Mouse (Mus musculus): Measurements from ENCODE around the gene Fgf18. TPM values are rescaled to one million over a fixed set of nuclear protein-coding genes. Genes with fewer than 3 reads are reported as not detected.
A peak's percentile ranks its signal among the peaks of the same experiment; 100 is the strongest.

Gene Fgf18
- polyA plus RNA-seq, 1 experiment from 2014 or later: 0.56 TPM

GRCm38 (mm10) chr11:33097855-33098254 lies 49.3 kb downstream of the Fgf18 start:
- ATAC-seq (replicated peaks; ENCODE audit: low FRiP score): no peak
- 48% methylated on average over 8 of the region's 8 CpGs for WGBS

GRCm38 (mm10) chr11:33089856-33090255 lies 57.3 kb downstream of the Fgf18 start:
- WGBS: 76% methylated on average over 6 of the region's 6 CpGs
- DNase-seq (ENCODE audit: low spot score): no peak
- no peak for ATAC-seq (replicated peaks; ENCODE audit: low FRiP score)
- no peaks in the 10 kb centered on the region for H3K27me3 ChIP-seq (replicated peaks; ENCODE audit: control insufficient read depth, insufficient read depth, low read length)
- no peak overlapping the region for H3K4me3 ChIP-seq (ENCODE audit: low read depth, low read length)
- no peaks in the 10 kb centered on the region for H3K36me3 ChIP-seq (ENCODE audit: control insufficient read depth, insufficient read depth, low read length)
- H3K27ac ChIP-seq (ENCODE audit: low read depth, low read length): no peak overlapping the region
- H3K9ac ChIP-seq (ENCODE audit: low read depth, low read length): no peak overlapping the region
- H3K4me2 ChIP-seq: no peak overlapping the region
- no peaks in the 10 kb centered on the region for H3K4me1 ChIP-seq (replicated peaks; ENCODE audit: control insufficient read depth, insufficient read depth, low read length)
- H3K9me3 ChIP-seq (ENCODE audit: control insufficient read depth, low read length): no peaks in the 10 kb centered on the region

More at GRCm38 (mm10) chr11:33097855-33098254, 49.3 kb downstream of the Fgf18 start:
- Histone ChIP-seq H3K27me3 (replicated peaks; ENCODE audit: control insufficient read depth, insufficient read depth, low read length) (no peaks in the 10 kb centered on the region), H3K4me3 (ENCODE audit: low read depth, low read length) (no peak overlapping the region), H3K27ac (ENCODE audit: low read depth, low read length) (no peak overlapping the region), H3K4me1 (replicated peaks; ENCODE audit: control insufficient read depth, insufficient read depth, low read length) (no peaks in the 10 kb centered on the region), H3K4me2 (no peak overlapping the region), H3K9me3 (ENCODE audit: control insufficient read depth, low read length) (no peaks in the 10 kb centered on the region), H3K9ac (ENCODE audit: low read depth, low read length) (no peak overlapping the region), H3K36me3 (ENCODE audit: control insufficient read depth, insufficient read depth, low read length) (no peaks in the 10 kb centered on the region)
- DNase-seq (ENCODE audit: low spot score): peak; percentile 59

GRCm38 (mm10) chr11:33088181-33088580 lies 59.0 kb downstream of the Fgf18 start:
- H3K36me3 ChIP-seq (ENCODE audit: control insufficient read depth, insufficient read depth, low read length): no peaks in the 10 kb centered on the region
- no peaks in the 10 kb centered on the region for H3K9me3 ChIP-seq (ENCODE audit: control insufficient read depth, low read length)
- DNase-seq (ENCODE audit: low spot score) (no peak), ATAC-seq (replicated peaks; ENCODE audit: low FRiP score) (no peak)
- no peak overlapping the region for H3K4me3 ChIP-seq (ENCODE audit: low read depth, low read length)
- H3K4me2 ChIP-seq: no peak overlapping the region
- H3K27ac ChIP-seq (ENCODE audit: low read depth, low read length): no peak overlapping the region
- no peaks in the 10 kb centered on the region for H3K4me1 ChIP-seq (replicated peaks; ENCODE audit: control insufficient read depth, insufficient read depth, low read length)
- no peak overlapping the region for H3K9ac ChIP-seq (ENCODE audit: low read depth, low read length)
- no peaks in the 10 kb centered on the region for H3K27me3 ChIP-seq (replicated peaks; ENCODE audit: control insufficient read depth, insufficient read depth, low read length)
- WGBS: 47% methylated on average over 1 of the region's 1 CpGs

- H3K4me2 ChIP-seq: no peak overlapping the region
- no peaks in the 10 kb centered on the region for H3K27me3 ChIP-seq (replicated peaks; ENCODE audit: control insufficient read depth, insufficient read depth, low read length)
- no peaks in the 10 kb centered on the region for H3K9me3 ChIP-seq (ENCODE audit: control insufficient read depth, low read length)
- no peaks in the 10 kb centered on the region for H3K4me1 ChIP-seq (replicated peaks; ENCODE audit: control insufficient read depth, insufficient read depth, low read length)
- no peak overlapping the region for H3K4me3 ChIP-seq (ENCODE audit: low read depth, low read length)
- no peak overlapping the region for H3K27ac ChIP-seq (ENCODE audit: low read depth, low read length)
- 67% methylated on average over 1 of the region's 1 CpGs for WGBS
- no peak for DNase-seq (ENCODE audit: low spot score)
- no peak for ATAC-seq (replicated peaks; ENCODE audit: low FRiP score)
- no peak overlapping the region for H3K9ac ChIP-seq (ENCODE audit: low read depth, low read length)
- H3K36me3 ChIP-seq (ENCODE audit: control insufficient read depth, insufficient read depth, low read length): no peaks in the 10 kb centered on the region
These were observed 61.2 kb downstream of the Fgf18 start for GRCm38 (mm10) chr11:33086046-33086445.

GRCm38 (mm10) chr11:33085514-33085913 lies 61.7 kb downstream of the Fgf18 start:
- no peaks in the 10 kb centered on the region for H3K36me3 ChIP-seq (ENCODE audit: control insufficient read depth, insufficient read depth, low read length)
- DNase-seq (ENCODE audit: low spot score) (no peak), ATAC-seq (replicated peaks; ENCODE audit: low FRiP score) (no peak)
- H3K27me3 ChIP-seq (replicated peaks; ENCODE audit: control insufficient read depth, insufficient read depth, low read length): no peaks in the 10 kb centered on the region
- no peaks in the 10 kb centered on the region for H3K4me1 ChIP-seq (replicated peaks; ENCODE audit: control insufficient read depth, insufficient read depth, low read length)
- H3K9me3 ChIP-seq (ENCODE audit: control insufficient read depth, low read length): no peaks in the 10 kb centered on the region
- no peak overlapping the region for H3K4me3 ChIP-seq (ENCODE audit: low read depth, low read length)
- no peak overlapping the region for H3K27ac ChIP-seq (ENCODE audit: low read depth, low read length)
- WGBS: 76% methylated on average over 4 of the region's 4 CpGs
- H3K9ac ChIP-seq (ENCODE audit: low read depth, low read length): no peak overlapping the region
- no peak overlapping the region for H3K4me2 ChIP-seq

- ATAC-seq (replicated peaks; ENCODE audit: low FRiP score) (no peak), DNase-seq (ENCODE audit: low spot score) (no peak)
- Histone ChIP-seq H3K27me3 (replicated peaks; ENCODE audit: control insufficient read depth, insufficient read depth, low read length) (no peaks in the 10 kb centered on the region; the same call in 1 of the 2 replicates), H3K9ac (ENCODE audit: low read depth, low read length) (no peak overlapping the region), H3K9me3 (ENCODE audit: control insufficient read depth, low read length) (no peaks in the 10 kb centered on the region), H3K36me3 (ENCODE audit: control insufficient read depth, insufficient read depth, low read length) (no peaks in the 10 kb centered on the region), H3K27ac (ENCODE audit: low read depth, low read length) (no peak overlapping the region), H3K4me2 (no peak overlapping the region), H3K4me1 (replicated peaks; ENCODE audit: control insufficient read depth, insufficient read depth, low read length) (no peaks in the 10 kb centered on the region), H3K4me3 (ENCODE audit: low read depth, low read length) (no peak overlapping the region)
- 89% methylated on average over 3 of the region's 3 CpGs for WGBS
These were observed 62.1 kb downstream of the Fgf18 start for GRCm38 (mm10) chr11:33085054-33085453.

GRCm38 (mm10) chr11:33084041-33084440 lies 63.2 kb downstream of the Fgf18 start:
- H3K4me3 ChIP-seq (ENCODE audit: low read depth, low read length): no peak overlapping the region
- no peak overlapping the region for H3K27ac ChIP-seq (ENCODE audit: low read depth, low read length)
- no peak overlapping the region for H3K9ac ChIP-seq (ENCODE audit: low read depth, low read length)
- H3K9me3 ChIP-seq (ENCODE audit: control insufficient read depth, low read length): no peaks in the 10 kb centered on the region
- no peaks in the 10 kb centered on the region; the same call in none of the 2 replicates for H3K27me3 ChIP-seq (replicated peaks; ENCODE audit: control insufficient read depth, insufficient read depth, low read length)
- no peaks in the 10 kb centered on the region for H3K4me1 ChIP-seq (replicated peaks; ENCODE audit: control insufficient read depth, insufficient read depth, low read length)
- WGBS: 62% methylated on average over 2 of the region's 2 CpGs
- H3K4me2 ChIP-seq: no peak overlapping the region
- ATAC-seq (replicated peaks; ENCODE audit: low FRiP score): no peak
- no peak for DNase-seq (ENCODE audit: low spot score)
- no peaks in the 10 kb centered on the region for H3K36me3 ChIP-seq (ENCODE audit: control insufficient read depth, insufficient read depth, low read length)

GRCm38 (mm10) chr11:33081175-33081574 lies 66.0 kb downstream of the Fgf18 start:
- Histone ChIP-seq H3K9ac (ENCODE audit: low read depth, low read length) (no peak overlapping the region), H3K9me3 (ENCODE audit: control insufficient read depth, low read length) (no peaks in the 10 kb centered on the region), H3K27ac (ENCODE audit: low read depth, low read length) (no peak overlapping the region), H3K4me3 (ENCODE audit: low read depth, low read length) (no peak overlapping the region), H3K4me1 (replicated peaks; ENCODE audit: control insufficient read depth, insufficient read depth, low read length) (no peaks in the 10 kb centered on the region), H3K36me3 (ENCODE audit: control insufficient read depth, insufficient read depth, low read length) (no peaks in the 10 kb centered on the region), H3K27me3 (replicated peaks; ENCODE audit: control insufficient read depth, insufficient read depth, low read length) (no peaks in the 10 kb centered on the region; the same call in none of the 2 replicates), H3K4me2 (no peak overlapping the region)
- 70% methylated on average over 3 of the region's 3 CpGs for WGBS
- ATAC-seq (replicated peaks; ENCODE audit: low FRiP score) (no peak), DNase-seq (ENCODE audit: low spot score) (no peak)

- no peak overlapping the region for H3K27ac ChIP-seq (ENCODE audit: low read depth, low read length)
- WGBS: 56% methylated on average over 16 of the region's 16 CpGs
- no peaks in the 10 kb centered on the region for H3K9me3 ChIP-seq (ENCODE audit: control insufficient read depth, low read length)
- DNase-seq (ENCODE audit: low spot score) (no peak), ATAC-seq (replicated peaks; ENCODE audit: low FRiP score) (no peak)
- H3K27me3 ChIP-seq (replicated peaks; ENCODE audit: control insufficient read depth, insufficient read depth, low read length): no peaks in the 10 kb centered on the region; the same call in none of the 2 replicates
- no peak overlapping the region for H3K9ac ChIP-seq (ENCODE audit: low read depth, low read length)
- H3K4me3 ChIP-seq (ENCODE audit: low read depth, low read length): no peak overlapping the region
- H3K4me1 ChIP-seq (replicated peaks; ENCODE audit: control insufficient read depth, insufficient read depth, low read length): no peaks in the 10 kb centered on the region
- no peaks in the 10 kb centered on the region for H3K36me3 ChIP-seq (ENCODE audit: control insufficient read depth, insufficient read depth, low read length)
- no peak overlapping the region for H3K4me2 ChIP-seq
These were observed 67.0 kb downstream of the Fgf18 start for GRCm38 (mm10) chr11:33080046-33080808.

All from liver, embryonic 11.5 days (tissue).